9 mouse cellular contexts compared by ENCODE assay signal in the genomic region with DNA sequence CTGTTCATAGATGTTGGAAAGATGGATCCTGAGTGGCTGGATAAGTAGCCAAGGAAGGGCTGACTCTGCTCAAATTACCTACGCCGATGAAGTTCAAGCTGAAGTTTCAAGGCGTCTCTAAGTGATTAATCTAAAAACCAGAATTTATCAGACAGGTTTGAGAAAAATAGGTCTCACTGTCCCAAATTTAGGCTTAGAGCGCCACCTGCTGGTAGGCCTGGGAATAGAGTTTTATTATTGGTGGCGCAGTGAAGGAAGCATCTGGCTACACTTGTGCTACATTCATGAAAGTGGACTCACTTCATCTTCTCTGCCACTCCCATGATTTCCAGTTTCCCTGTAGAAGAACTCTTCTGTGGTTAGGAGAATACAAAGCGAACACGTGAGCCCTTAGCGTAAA.
DNase-seq lines count a peak whose midpoint lies in the region; ATAC-seq and TF ChIP-seq lines count a peak whose summit lies in the region.
"Had no signal": no experiment of that assay in that cellular context is flagged by ENCODE, and none has a peak within 500 bp of the region (broad histone marks: within the 10 kb centered on the region; RNA-seq: fewer than 3 reads in every experiment).

No protein-coding gene starts in this region.

- peaks cover 80% of the 10 kb centered on the region for H3K9me3 ChIP-seq in G1E (replicated peaks)
- H3K9me3 ChIP-seq in liver, embryonic 14.5 days (ENCODE audit: control insufficient read depth, low read length), result no peaks in the 10 kb centered on the region
- H3K9me3 ChIP-seq: heart, embryonic 13.5 days had no signal

- DNase-seq in 3T3-L1 (ENCODE audit: low read depth, low spot score) (peak; percentile 81), G1E (ENCODE audit: low spot score) (no peak)
- DNase-seq in cerebellum, adult 11-12 months, result peak; percentile 47
- DNase-seq in frontal cortex, adult 2 months (ENCODE audit: extremely low spot score in 1 of 2, low spot score in 1 of 2), result peak; percentile 59 to 93
- peak; percentile 83 for DNase-seq in kidney, postnatal 10 days
- peak; percentile 6 to 20 (median 9) for DNase-seq in liver, embryonic 14.5 days (ENCODE audit: low read depth in 3 of 3, low spot score in 3 of 3)
- peak; percentile 78 for DNase-seq in right cerebral cortex, postnatal 14 days

- no peak overlapping the region for H3K4me3 ChIP-seq in G1E (ENCODE audit: low read depth, low read length)
- H3K4me3 ChIP-seq in liver, embryonic 14.5 days (ENCODE audit: insufficient read depth in 1 of 2, low read depth in 2 of 2, low read length in 2 of 2), result no peak overlapping the region
- H3K4me3 ChIP-seq: heart, embryonic 13.5 days had no signal

- no peaks in the 10 kb centered on the region; the same call in 1 of the 2 replicates for H3K27me3 ChIP-seq in G1E (ENCODE audit: insufficient read depth, low read length)
- no peaks in the 10 kb centered on the region for H3K27me3 ChIP-seq in liver, embryonic 14.5 days (ENCODE audit: control insufficient read depth, insufficient read depth, low read length)

- no peak overlapping the region for H3K9ac ChIP-seq in liver, embryonic 14.5 days (replicated peaks)
- H3K9ac ChIP-seq: heart, embryonic 13.5 days had no signal

- peak; percentile 55 for TF ChIP-seq CTCF in G1E (IDR thresholded peaks at IDR 0.05; ENCODE audit: low read depth, low read length)
- TF ChIP-seq CTCF in liver, embryonic 14.5 days (IDR thresholded peaks at IDR 0.05; ENCODE audit: low read depth), result peak; percentile 78

- 10% methylated on average over 8 of the region's 8 CpGs for WGBS in liver, embryonic 14.5 days (ENCODE audit: insufficient replicate concordance)

- no peaks in the 10 kb centered on the region for H3K36me3 ChIP-seq in G1E (replicated peaks)
- no peaks in the 10 kb centered on the region for H3K36me3 ChIP-seq in liver, embryonic 14.5 days (replicated peaks; ENCODE audit: control insufficient read depth, insufficient read depth, low read depth)
- H3K36me3 ChIP-seq: heart, embryonic 13.5 days had no signal

- TF ChIP-seq EP300 in liver, embryonic 14.5 days (IDR thresholded peaks at IDR 0.05; ENCODE audit: low read depth), result no peak

- no peak overlapping the region for H3K4me2 ChIP-seq in liver, embryonic 14.5 days (ENCODE audit: low read depth)
- H3K4me2 ChIP-seq: heart, embryonic 13.5 days had no signal

- H3K27ac ChIP-seq in liver, embryonic 14.5 days, result no peak overlapping the region
- H3K27ac ChIP-seq: heart, embryonic 13.5 days had no signal

- ATAC-seq in G1E (ENCODE audit: extremely low read depth, insufficient number of reproducible peaks, low FRiP score, poor library complexity, severe bottlenecking), result no peak
- no peak for ATAC-seq in liver, embryonic 14.5 days (ENCODE audit: insufficient read depth)
- ATAC-seq in monocyte, adult 5-6 weeks (replicated peaks; ENCODE audit: insufficient number of reproducible peaks, low FRiP score, low TSS enrichment, poor library complexity, severe bottlenecking), result no peak

- H3K4me1 ChIP-seq in G1E (ENCODE audit: insufficient read depth, low read depth, low read length), result no peaks in the 10 kb centered on the region
- no peaks in the 10 kb centered on the region for H3K4me1 ChIP-seq in liver, embryonic 14.5 days (replicated peaks; ENCODE audit: control insufficient read depth in 2 of 2, insufficient read depth in 2 of 2, low read length in 1 of 2)
- H3K4me1 ChIP-seq: heart, embryonic 13.5 days had no signal
